Mouse (Mus musculus) frontal cortex, adult (tissue): ENCODE measurements around the gene Tet3.
"Not testable (repeated sequence)": the region's sequence is repeated elsewhere in the genome, so short reads cannot be mapped to it uniquely, and the experiment has no call there.

Experiments used
- ATAC-seq: cut with Nextera tagmentation; 2 replicates; pipeline ENCODE4 v1.9.2; 2017; ENCODE audit warnings: mild to moderate bottlenecking, moderate library complexity, mixed read lengths; ENCODE audit not compliant: low TSS enrichment

The Tet3 gene

GRCm38 (mm10) chr6:83371350-83371749 is 87.5 kb downstream of the Tet3 start:
- peak; percentile 33; the same call in 1 of the 2 replicates for ATAC-seq

DNA sequence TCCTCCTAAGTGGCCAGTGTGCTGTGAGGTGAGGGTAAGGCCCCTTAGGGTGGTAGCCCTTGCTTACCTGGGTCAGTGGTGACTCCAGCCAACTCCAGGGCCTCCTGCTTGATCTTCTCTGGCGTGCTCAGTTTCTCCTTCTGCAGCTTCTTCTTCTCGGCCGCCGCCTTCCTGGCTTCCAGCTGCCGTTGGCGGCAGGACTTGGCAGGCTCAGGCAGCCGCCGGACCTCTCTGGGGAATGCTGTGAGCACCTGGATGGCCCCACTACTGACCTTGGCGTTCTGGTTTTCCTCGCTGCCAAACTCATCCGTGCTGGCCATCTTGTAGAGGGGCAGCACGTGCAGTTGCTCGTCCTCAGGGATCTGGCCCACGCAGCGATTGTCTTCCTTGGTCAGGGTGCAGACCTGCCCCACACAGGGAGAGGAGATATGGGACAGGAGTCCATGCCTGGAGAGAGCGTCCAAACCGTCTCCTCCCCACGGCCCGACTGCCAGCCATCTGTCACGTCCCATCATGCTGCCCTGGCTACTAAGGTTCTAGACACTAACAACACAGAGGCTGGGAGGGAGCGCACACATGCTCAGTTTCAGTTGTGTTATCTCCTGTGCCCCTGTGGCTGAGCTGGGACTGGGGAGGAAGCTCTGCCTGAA is 88.4 kb downstream of the Tet3 start:
- ATAC-seq: no peak

DNA sequence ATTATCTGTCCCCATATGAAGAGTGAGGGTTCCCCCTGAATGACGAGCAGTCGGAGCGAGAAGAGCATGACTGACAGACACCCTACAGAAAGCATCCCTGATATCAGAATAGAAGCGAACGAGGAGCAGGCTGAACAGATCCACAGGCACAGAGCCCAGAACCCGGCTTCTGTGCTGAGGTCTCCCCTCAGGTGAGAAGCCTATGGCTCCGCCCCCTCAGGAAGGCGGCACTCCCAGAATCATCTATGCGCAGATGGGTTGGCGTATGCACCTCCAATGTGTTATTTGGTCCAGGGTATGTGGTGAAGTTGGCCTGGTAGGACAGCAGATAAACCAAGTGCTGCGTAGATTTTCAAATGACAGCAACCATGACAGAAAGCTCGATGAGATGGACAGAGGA is 95.8 kb downstream of the Tet3 start:
- peak; percentile 16 for ATAC-seq

DNA sequence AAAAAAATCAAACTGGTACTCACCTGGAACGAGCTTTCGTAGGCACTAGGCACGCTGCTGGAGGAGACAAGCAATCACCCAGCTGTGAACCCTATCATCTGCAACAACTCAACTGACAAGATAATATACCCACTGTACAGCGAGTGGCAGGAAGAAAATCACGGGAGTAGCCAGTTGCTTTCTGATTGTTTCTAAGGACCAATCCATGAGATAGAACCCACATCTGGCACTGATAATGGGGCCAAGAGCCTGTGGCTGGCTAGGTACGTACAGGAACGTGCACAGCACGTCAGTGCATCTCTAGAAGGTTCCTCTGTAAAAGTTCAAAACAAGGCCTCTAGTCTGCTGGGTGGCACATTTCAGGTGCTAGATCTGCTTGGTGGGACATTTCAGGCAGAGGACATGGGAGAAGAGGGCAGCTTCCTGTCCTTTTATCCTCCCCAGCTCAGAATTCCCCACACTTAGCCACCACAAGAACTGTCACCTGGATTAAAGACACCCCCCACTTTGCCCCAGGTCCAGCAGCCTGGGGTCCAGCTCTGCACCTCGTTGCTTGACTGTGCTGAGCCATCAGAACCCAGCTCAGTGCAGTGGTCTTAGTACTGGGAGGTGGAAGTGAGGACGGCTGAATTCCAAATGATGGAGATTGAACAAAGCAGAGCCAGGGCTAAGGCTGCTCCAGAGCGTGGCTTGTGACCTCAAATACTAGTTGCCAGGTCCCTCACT is 97.2 kb downstream of the Tet3 start:
- ATAC-seq: no peak

DNA sequence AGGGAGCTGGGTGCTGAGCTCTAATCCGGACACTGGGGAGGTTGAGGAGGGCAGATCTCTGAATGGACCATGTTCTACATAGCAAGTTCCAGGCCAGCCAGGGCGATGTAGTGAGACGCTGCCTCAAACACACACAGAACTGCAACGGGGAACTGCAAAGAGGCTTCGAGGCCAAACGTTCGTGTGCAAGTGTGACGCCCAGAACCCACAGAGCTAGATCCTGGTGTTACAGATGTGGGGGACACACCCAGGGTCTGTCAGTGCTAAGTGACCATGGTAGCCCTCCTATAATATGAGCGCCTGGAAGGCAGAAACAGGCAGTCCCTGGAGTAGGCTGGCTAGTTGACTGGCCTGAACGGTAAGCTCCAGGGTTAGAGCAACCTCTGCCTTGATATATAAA is 101.4 kb downstream of the Tet3 start:
- ATAC-seq: no peak

- peak; percentile 36 for ATAC-seq
These were observed 102.2 kb downstream of the Tet3 start for GRCm38 (mm10) chr6:83356569-83357138.

DNA sequence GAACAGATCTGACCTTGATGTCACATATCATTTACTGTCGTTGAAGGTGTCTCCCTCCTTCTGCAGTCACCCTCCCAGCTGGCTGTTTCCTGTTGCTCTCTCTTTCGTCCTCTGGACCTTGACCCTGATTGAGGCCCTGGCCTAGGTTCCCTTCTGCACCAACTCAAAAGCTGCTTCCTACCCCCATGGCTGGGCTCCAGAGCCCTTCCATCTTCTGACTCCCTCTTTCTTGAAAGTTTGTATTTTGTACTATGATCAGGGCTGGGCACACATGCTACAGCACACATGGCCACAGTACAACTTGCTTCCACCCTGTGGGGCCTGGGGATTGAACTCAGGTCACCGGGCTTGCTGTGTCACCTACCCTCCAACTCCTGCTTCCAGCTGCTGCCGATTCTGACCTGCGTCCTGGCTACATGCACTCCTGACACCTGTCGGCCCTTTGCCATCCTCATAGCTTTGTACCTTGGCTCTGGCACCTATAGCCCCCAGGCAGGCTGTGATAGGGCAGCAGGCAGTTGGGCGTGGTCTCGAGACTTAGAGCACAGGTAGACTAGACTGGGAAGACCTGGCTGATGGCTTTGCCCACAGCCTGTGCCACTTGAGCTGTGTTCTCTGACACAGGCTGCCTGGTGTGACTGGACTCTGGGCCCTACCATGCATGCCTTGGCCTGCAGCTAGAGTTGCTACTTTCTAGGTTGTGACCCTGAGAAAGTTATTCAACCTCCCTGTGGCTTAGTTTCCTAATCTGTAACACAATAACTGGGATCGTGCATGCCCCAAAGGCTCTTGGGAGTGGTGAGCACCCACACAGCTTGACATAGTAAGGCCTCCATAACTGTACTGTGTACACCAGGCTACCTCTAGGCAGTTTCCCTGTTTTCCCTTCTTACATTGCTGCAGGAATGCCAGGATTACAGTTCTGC is 103.8 kb downstream of the Tet3 start:
- no peak for ATAC-seq

GRCm38 (mm10) chr6:83352666-83353410 is 106.0 kb downstream of the Tet3 start:
- peak; percentile 39; the same call in 1 of the 2 replicates for ATAC-seq

DNA sequence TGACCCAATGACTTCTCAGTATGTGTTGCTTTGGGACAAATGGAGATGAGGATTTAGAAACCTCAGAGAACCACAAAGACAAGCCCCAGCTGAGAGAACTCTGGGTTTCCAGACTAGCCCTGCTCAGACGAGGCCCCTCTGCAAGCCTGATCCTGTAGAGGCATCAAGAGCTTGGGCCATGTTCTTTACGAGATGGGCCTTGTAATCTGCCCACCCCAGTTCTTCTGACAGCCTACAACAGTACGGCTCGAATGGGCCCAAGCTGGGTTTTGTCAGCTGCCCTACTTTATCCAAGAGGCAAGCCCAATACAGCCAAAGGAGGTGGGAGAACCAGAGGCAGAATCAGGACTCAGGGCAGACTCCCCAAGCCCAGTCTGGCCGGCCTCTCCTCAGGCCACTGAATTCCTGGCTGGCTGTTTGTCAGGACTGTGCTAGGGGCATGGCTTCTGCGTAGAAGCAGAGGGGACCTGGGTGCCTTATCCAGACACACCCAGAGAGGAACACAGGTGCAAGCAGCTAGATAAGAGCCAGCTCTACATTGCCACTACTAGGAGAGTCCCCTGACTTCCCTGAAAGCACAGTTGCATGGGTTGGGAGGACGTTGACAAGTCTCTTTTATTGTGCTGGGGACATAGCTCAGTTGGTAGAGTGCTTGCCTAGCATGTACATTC is 107.3 kb downstream of the Tet3 start:
- no peak for ATAC-seq

DNA sequence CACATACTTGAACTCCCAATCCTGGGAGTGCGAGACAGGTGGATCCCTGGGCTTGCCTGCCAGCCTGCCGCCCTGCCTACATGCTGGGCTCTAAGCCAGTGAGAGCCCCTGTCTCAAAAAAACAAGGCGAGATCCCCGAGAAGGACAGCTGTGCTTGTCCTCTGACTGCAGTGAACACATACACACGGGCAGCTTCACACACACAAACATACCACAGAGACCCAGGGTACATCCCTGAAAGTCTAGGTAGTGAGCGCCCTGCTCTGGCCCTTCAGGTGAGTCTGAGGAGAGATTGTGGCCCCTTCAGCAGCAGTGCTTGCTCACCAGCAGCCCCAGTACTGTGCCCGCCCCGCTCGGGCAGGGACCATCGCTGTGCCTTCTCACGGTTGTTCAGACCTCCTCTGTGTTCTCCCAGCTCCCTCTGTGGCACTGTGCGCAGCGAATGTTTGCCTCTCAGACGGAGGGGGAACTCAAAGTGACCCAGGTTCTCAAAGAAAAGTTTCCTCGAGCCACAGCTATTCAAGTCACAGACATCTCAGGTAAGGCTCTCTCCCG is 108.0 kb downstream of the Tet3 start:
- ATAC-seq: no peak

DNA sequence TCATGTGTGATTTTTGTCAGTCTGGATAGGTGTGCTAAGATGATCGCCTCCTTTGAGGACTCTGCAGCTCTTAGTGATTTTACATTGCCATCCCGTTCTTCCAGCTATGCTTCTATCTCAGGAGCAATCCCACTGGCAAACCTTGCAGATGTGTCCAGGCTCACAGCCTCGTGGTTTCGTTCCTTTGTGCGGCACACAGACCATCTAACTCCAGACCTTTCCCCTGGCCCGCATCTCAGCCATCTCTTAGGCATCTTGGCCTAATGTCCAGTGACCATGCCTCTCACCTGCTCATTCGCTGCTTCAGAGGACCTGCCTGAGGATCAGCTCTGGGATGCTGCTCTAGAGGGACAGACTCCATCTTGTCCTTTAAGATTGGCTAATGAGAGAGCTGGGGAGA is 108.7 kb downstream of the Tet3 start:
- ATAC-seq: no peak

- ATAC-seq: peak; percentile 88
These were observed 109.5 kb downstream of the Tet3 start for GRCm38 (mm10) chr6:83349274-83349958.

DNA sequence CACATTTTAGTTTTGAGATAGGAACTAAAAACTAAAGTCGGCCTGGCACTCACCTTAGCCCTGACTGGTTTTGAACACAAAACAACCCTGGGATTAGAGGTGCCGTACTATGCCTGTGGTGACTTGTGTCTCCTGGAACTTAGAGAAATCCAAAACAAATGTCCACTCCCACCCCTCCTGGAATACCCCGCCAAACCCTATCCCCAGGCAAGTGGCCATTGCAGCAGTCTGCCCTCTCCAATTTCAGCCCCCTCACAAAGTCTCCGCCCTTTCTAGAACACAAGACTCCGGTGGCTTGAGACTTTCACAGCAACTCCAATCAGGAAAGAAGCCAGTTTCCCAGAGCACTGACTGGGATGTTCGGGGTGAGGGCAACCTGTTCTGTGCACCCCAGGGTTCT is 110.0 kb downstream of the Tet3 start, which contains the start of gene Bola3:
TSS of gene Bola3 (plus strand) at position 275 of the 400 bp plus-strand sequence.
- peak; percentile 4; the same call in 1 of the 2 replicates for ATAC-seq

DNA sequence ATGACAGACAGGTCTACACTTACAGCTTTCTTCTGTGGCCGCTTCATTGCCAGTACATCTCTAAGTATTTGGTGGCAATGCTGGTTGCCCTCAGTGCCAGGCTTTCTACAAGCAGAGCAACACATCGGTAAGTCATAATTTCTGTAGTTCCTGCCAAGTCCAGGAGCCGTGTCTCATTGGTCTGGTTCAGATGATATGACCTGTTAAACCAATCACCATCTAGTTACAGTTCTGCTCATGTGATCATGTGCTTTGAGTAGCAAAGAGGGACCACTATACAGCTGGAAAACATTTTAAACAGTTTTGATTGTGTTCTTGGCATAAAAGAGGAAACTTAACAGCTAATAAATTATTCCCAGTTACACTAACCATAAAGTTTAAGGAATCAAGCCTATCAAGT is 111.0 kb downstream of the Tet3 start:
- no peak for ATAC-seq

DNA sequence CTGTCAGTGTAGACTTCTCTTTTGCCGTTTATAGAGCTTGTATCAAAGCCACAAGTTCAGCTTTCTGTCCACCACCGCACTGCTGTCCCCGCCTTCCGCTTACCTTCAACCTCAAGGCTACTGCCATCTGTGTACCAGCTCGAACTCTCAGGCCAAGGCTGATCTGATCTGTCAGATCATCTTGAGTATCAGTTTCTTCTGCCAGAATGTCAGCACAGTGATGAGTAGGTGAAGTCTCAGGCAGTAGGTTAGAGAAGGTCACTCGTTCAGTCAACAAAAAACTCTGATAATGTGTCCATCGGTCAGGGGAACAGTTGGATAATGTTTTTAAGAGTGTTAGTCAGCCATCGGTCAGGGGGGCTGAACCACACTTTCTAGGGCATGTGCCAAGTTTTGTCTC is 113.6 kb downstream of the Tet3 start:
- ATAC-seq: not testable (repeated sequence)

DNA sequence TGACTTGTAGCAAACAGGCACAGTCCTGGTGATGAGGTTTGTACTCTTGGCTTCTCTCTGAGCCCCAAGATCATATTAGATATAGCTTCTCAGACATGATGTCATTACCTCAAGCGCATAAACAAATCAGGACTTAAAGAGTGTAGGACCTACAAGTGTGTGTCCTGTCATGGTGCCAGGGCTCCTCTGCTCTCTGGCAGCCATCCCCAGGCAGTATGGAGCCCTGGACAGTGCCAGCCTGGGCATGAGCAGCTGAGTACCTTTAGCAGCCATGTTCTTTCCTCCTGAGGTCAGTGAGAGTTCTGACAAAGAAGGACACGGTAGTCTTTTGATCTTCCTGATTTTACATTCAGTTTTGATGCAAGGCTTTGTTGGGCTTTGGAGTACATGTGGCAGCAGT is 115.9 kb downstream of the Tet3 start:
- ATAC-seq: no peak

DNA sequence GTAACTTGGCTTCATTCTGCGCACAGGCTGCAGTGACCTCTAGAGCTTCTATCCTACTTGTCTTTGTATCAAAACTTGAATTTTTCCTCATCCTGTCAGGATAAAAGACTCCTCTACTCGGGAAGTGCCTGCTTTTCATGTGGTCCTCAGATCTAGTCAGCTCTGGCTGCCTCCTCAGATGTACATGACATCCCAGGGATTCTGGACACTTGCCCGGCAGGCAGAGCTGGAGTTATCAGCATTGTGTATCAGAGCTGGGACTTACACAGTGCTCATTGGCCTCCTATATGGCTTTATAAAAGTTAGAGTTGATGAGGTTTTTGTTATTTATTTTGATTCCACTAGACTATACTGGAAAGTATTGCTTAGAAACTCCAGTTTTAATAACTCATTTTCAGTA is 117.5 kb downstream of the Tet3 start:
- no peak for ATAC-seq

- no peak for ATAC-seq
These were observed 131.2 kb downstream of the Tet3 start for GRCm38 (mm10) chr6:83327591-83328190.

DNA sequence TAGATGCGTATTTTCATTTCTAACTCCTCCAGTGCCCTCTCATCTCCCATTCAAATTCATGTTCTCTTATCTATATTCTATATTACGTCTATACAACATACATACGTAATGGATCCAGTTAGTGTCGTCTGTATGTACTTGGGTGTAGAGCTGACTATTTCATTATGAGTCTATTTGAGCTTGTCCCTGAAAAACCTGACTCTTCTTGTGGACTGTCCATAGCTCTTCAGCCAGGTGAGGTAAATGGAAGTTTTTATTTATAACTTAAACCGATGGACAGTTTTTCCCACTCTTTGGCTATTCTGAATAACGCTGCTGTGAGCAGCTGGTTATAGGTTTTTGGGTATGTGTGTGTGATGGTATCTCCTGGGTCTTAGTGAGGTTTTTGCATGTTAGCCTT is 132.1 kb downstream of the Tet3 start:
- no peak for ATAC-seq
